Mouse (Mus musculus): ENCODE measurements around the gene Gm5662. TPM values are rescaled to one million over a fixed set of nuclear protein-coding genes. Genes with fewer than 3 reads are reported as not detected.
"Not testable (repeated sequence)": the region's sequence is repeated elsewhere in the genome, so short reads cannot be mapped to it uniquely, and the experiment has no call there.

The Gm5662 gene
- total RNA-seq (2015; ENCODE audit: low replicate concordance) (not detected in 2 replicates), total RNA-seq (2017; ENCODE audit: low replicate concordance) (not detected in 2 replicates)

- not testable (repeated sequence) for ATAC-seq (replicated peaks; ENCODE audit: low FRiP score, poor library complexity, severe bottlenecking)
Measured at GRCm38 (mm10) chr12:88274400-88274799, at the start of gene Gm5662. Gm5662 (minus strand) TSS chr12:88274500.

- ATAC-seq (replicated peaks; ENCODE audit: low FRiP score, poor library complexity, severe bottlenecking) = not testable (repeated sequence)
Measured at GRCm38 (mm10) chr12:88323926-88324325, 49.6 kb upstream of the Gm5662 start, which contains the start of gene Gm5039. Gm5039 (minus strand) TSS chr12:88324026.

GRCm38 (mm10) chr12:88314556-88314955 is 40.3 kb upstream of the Gm5662 start:
- ATAC-seq (replicated peaks; ENCODE audit: low FRiP score, poor library complexity, severe bottlenecking) = no peak

DNA sequence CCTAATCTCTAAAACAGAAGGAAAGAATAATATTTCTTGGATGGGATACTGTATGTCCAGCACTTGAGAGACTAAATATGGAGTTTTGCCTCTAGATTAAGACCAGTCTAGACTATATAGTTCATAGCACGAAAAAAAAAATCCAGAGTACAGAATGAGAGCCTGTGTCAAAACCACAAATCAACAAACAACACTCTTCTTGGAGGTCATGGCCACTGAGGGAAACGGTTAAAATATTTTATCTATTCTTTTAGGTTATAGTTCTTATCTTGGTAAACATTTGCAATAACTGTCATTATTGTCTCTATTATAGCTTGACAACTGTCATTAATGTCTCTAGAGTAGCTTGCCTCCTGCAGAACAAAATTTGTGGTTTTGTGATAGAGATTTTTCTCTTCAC is 22.9 kb upstream of the Gm5662 start:
- ATAC-seq (replicated peaks; ENCODE audit: low FRiP score, poor library complexity, severe bottlenecking) = not testable (repeated sequence)

GRCm38 (mm10) chr12:88293082-88293481 is 18.8 kb upstream of the Gm5662 start:
- not testable (repeated sequence) for ATAC-seq (replicated peaks; ENCODE audit: low FRiP score, poor library complexity, severe bottlenecking)

- not testable (repeated sequence) for ATAC-seq (replicated peaks; ENCODE audit: low FRiP score, poor library complexity, severe bottlenecking)
Measured at GRCm38 (mm10) chr12:88285224-88285623, 10.9 kb upstream of the Gm5662 start.

- no peak for ATAC-seq (replicated peaks; ENCODE audit: low FRiP score, poor library complexity, severe bottlenecking)
Measured at GRCm38 (mm10) chr12:88257241-88257640, 17.1 kb downstream of the Gm5662 start.

DNA sequence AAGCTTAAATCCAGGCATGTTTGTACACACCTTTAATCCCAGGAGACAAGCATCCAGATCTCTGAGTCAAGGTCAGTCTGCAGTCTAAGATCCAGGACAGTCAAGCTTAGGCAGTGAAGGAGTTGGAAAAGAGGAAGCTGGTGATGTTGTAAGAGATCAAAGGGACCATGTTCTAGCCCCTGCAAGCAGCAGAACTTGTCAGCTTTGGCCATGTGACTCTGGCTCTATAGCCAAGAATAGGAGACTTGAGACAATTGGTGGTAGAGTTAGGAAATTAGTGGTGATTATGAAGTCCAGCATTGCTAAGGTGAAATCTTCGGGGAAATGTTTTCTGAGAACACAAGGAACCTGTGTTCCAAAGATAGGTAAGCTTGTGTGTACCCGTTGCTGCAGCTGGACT is 18.4 kb downstream of the Gm5662 start:
- not testable (repeated sequence) for ATAC-seq (replicated peaks; ENCODE audit: low FRiP score, poor library complexity, severe bottlenecking)

GRCm38 (mm10) chr12:88250000-88250399 is 24.3 kb downstream of the Gm5662 start, which contains the start of gene Gm8332:
Gm8332 (minus strand) TSS chr12:88250100.
- ATAC-seq (replicated peaks; ENCODE audit: low FRiP score, poor library complexity, severe bottlenecking) = not testable (repeated sequence)

GRCm38 (mm10) chr12:88245786-88246185 is 28.5 kb downstream of the Gm5662 start:
- not testable (repeated sequence) for ATAC-seq (replicated peaks; ENCODE audit: low FRiP score, poor library complexity, severe bottlenecking)

- ATAC-seq (replicated peaks; ENCODE audit: low FRiP score, poor library complexity, severe bottlenecking) = not testable (repeated sequence)
Measured at GRCm38 (mm10) chr12:88242940-88243339, 31.4 kb downstream of the Gm5662 start.

Other genes with a start within 250 kb of the Gm5662 start
- not detected in 2 replicates for gene Gm2056, start 247.5 kb downstream of the Gm5662 start, total RNA-seq (2015; ENCODE audit: low replicate concordance)
- not detected in 2 replicates for gene Gm2056, start 247.5 kb downstream of the Gm5662 start, total RNA-seq (2017; ENCODE audit: low replicate concordance)
- not detected in 2 replicates for gene Gm16368, start 190.8 kb downstream of the Gm5662 start, total RNA-seq (2015; ENCODE audit: low replicate concordance)
- not detected in 2 replicates for gene Gm16368, start 190.8 kb downstream of the Gm5662 start, total RNA-seq (2017; ENCODE audit: low replicate concordance)
- not detected in 2 replicates for gene Gm10436, start 92.4 kb downstream of the Gm5662 start, total RNA-seq (2015; ENCODE audit: low replicate concordance)
- not detected in 2 replicates for gene Gm10436, start 92.4 kb downstream of the Gm5662 start, total RNA-seq (2017; ENCODE audit: low replicate concordance)
- gene Gm8332, start 24.4 kb downstream of the Gm5662 start, total RNA-seq (2015; ENCODE audit: low replicate concordance) = not detected in 2 replicates
- not detected in 2 replicates for gene Gm8332, start 24.4 kb downstream of the Gm5662 start, total RNA-seq (2017; ENCODE audit: low replicate concordance)
- not detected in 2 replicates for gene Gm5039, start 49.5 kb upstream of the Gm5662 start, total RNA-seq (2015; ENCODE audit: low replicate concordance)
- gene Gm5039, start 49.5 kb upstream of the Gm5662 start, total RNA-seq (2017; ENCODE audit: low replicate concordance) = not detected in 2 replicates
- 1.4 TPM in 1 of 2 replicates, not detected in the other for gene Adck1, start 86.1 kb upstream of the Gm5662 start, total RNA-seq (2015; ENCODE audit: low replicate concordance)
- 0.53 TPM in 1 of 2 replicates, not detected in the other for gene Adck1, start 86.1 kb upstream of the Gm5662 start, total RNA-seq (2017; ENCODE audit: low replicate concordance)

All from erythroid progenitor cell, adult 5-6 weeks (primary cell).